Mouse (Mus musculus): ENCODE data around the gene Nif3l1. TPM values are rescaled to one million over a fixed set of nuclear protein-coding genes. Genes with fewer than 3 reads are reported as not detected.

Nif3l1 gene
- total RNA-seq (2021) = 10 to 100 TPM; 15.6 to 19.1 TPM
- long read RNA-seq, experiment 1, transcript Nif3l1-201 (7 exons, 3,769 nt) = major isoform, 15 of 22 reads
- long read RNA-seq, experiment 1, partial matches to known transcripts = 1 of 22 reads
- long read RNA-seq, experiment 1, other reads (novel, unspliced or antisense) = 4 of 22 reads
- long read RNA-seq, experiment 2, transcript Nif3l1-201 (7 exons, 3,769 nt) = major isoform, 10 of 13 reads
- long read RNA-seq, experiment 2, partial matches to known transcripts = 0 of 13 reads
- long read RNA-seq, experiment 2, other reads (novel, unspliced or antisense) = 1 of 13 reads

- Histone ChIP-seq H3K4me3 (peak within 1 kb of the TSS; percentile 80), H3K27ac (peak within 1 kb of the TSS; percentile 80)
- TF ChIP-seq CTCF (IDR thresholded peaks at IDR 0.05) = peak; percentile 1
- peak; percentile 80 to 85 for DNase-seq (ENCODE audit: extremely low spot score in 1 of 2, low spot score in 2 of 2)
- intact Hi-C loops (cut with DNase I) = loop anchor here (1.0 to 10.0 kb wide), 4 partner anchors 22 to 1652 kb away; partner anchors contain the start of genes Carf, Orc2, Stradb and Trak2
These were observed at the start of gene Nif3l1, which contains the start of gene Ppil3 for GRCm38 (mm10) chr1:58445143-58445722. Gene Nif3l1, plus strand, starts transcription at chr1:58445151. Gene Ppil3, minus strand, starts transcription at chr1:58445486.

GRCm38 (mm10) chr1:58395341-58395740 lies 49.6 kb upstream of the Nif3l1 start:
- Histone ChIP-seq H3K4me3 (no peak overlapping the region), H3K27ac (no peak overlapping the region)
- no peak; the same call in 1 of the 2 replicates for TF ChIP-seq CTCF (IDR thresholded peaks at IDR 0.05)
- DNase-seq (ENCODE audit: extremely low spot score in 1 of 2, low spot score in 2 of 2) = no peak
- intact Hi-C loops (cut with DNase I) = loop anchor here (10.0 kb wide), 1 partner anchor 981 kb away; no protein-coding TSS in a partner anchor

GRCm38 (mm10) chr1:58396179-58396578 lies 48.8 kb upstream of the Nif3l1 start:
- Histone ChIP-seq H3K4me3 (no peak overlapping the region), H3K27ac (no peak overlapping the region)
- peak; percentile 9; the same call in 1 of the 2 replicates for TF ChIP-seq CTCF (IDR thresholded peaks at IDR 0.05)
- intact Hi-C loops (cut with DNase I) = loop anchor here (10.0 kb wide), 1 partner anchor 981 kb away; no protein-coding TSS in a partner anchor
- no peak for DNase-seq (ENCODE audit: extremely low spot score in 1 of 2, low spot score in 2 of 2)

- no peak overlapping the region for H3K4me3 ChIP-seq
- no peak for DNase-seq (ENCODE audit: extremely low spot score in 1 of 2, low spot score in 2 of 2)
- TF ChIP-seq CTCF (IDR thresholded peaks at IDR 0.05) = no peak
- intact Hi-C loops (cut with DNase I) = loop anchor here (2.0 to 10.0 kb wide), 2 partner anchors 15 to 983 kb away; no protein-coding TSS in a partner anchor
- H3K27ac ChIP-seq = no peak overlapping the region
These were observed 47.2 kb upstream of the Nif3l1 start for GRCm38 (mm10) chr1:58397731-58398130.

- TF ChIP-seq CTCF (IDR thresholded peaks at IDR 0.05) = no peak
- Histone ChIP-seq H3K4me3 (no peak overlapping the region), H3K27ac (no peak overlapping the region)
- intact Hi-C loops (cut with DNase I) = no loop called here
- DNase-seq (ENCODE audit: extremely low spot score in 1 of 2, low spot score in 2 of 2) = no peak
These were observed 43.6 kb upstream of the Nif3l1 start for GRCm38 (mm10) chr1:58401396-58401795.

GRCm38 (mm10) chr1:58403745-58404144 lies 41.2 kb upstream of the Nif3l1 start:
- intact Hi-C loops (cut with DNase I) = no loop called here
- no peak overlapping the region for H3K27ac ChIP-seq
- no peak overlapping the region for H3K4me3 ChIP-seq
- TF ChIP-seq CTCF (IDR thresholded peaks at IDR 0.05) = no peak
- DNase-seq (ENCODE audit: extremely low spot score in 1 of 2, low spot score in 2 of 2) = no peak

- TF ChIP-seq CTCF (IDR thresholded peaks at IDR 0.05) = no peak
- H3K27ac ChIP-seq = no peak overlapping the region
- no peak for DNase-seq (ENCODE audit: extremely low spot score in 1 of 2, low spot score in 2 of 2)
- intact Hi-C loops (cut with DNase I) = no loop called here
- no peak overlapping the region for H3K4me3 ChIP-seq
These were observed 37.6 kb upstream of the Nif3l1 start for GRCm38 (mm10) chr1:58407321-58407720.

GRCm38 (mm10) chr1:58408141-58408540 lies 36.8 kb upstream of the Nif3l1 start:
- Histone ChIP-seq H3K27ac (no peak overlapping the region), H3K4me3 (no peak overlapping the region)
- intact Hi-C loops (cut with DNase I) = no loop called here
- TF ChIP-seq CTCF (IDR thresholded peaks at IDR 0.05) = no peak
- no peak for DNase-seq (ENCODE audit: extremely low spot score in 1 of 2, low spot score in 2 of 2)

- DNase-seq (ENCODE audit: extremely low spot score in 1 of 2, low spot score in 2 of 2) = no peak
- intact Hi-C loops (cut with DNase I) = no loop called here
- H3K4me3 ChIP-seq = no peak overlapping the region
- TF ChIP-seq CTCF (IDR thresholded peaks at IDR 0.05) = no peak
- no peak overlapping the region for H3K27ac ChIP-seq
These were observed 35.3 kb upstream of the Nif3l1 start for GRCm38 (mm10) chr1:58409553-58410197.

- intact Hi-C loops (cut with DNase I) = no loop called here
- Histone ChIP-seq H3K4me3 (no peak overlapping the region), H3K27ac (no peak overlapping the region)
- no peak for DNase-seq (ENCODE audit: extremely low spot score in 1 of 2, low spot score in 2 of 2)
- TF ChIP-seq CTCF (IDR thresholded peaks at IDR 0.05) = no peak
These were observed 34.8 kb upstream of the Nif3l1 start for GRCm38 (mm10) chr1:58410198-58410588.

- no peak for TF ChIP-seq CTCF (IDR thresholded peaks at IDR 0.05)
- intact Hi-C loops (cut with DNase I) = no loop called here
- DNase-seq (ENCODE audit: extremely low spot score in 1 of 2, low spot score in 2 of 2) = no peak
- Histone ChIP-seq H3K27ac (no peak overlapping the region), H3K4me3 (no peak overlapping the region)
These were observed 34.2 kb upstream of the Nif3l1 start for GRCm38 (mm10) chr1:58410776-58411175.

- no peak overlapping the region for H3K4me3 ChIP-seq
- DNase-seq (ENCODE audit: extremely low spot score in 1 of 2, low spot score in 2 of 2) = no peak
- peak; percentile 53 for TF ChIP-seq CTCF (IDR thresholded peaks at IDR 0.05)
- H3K27ac ChIP-seq = no peak overlapping the region
- intact Hi-C loops (cut with DNase I) = no loop called here
These were observed 29.5 kb upstream of the Nif3l1 start for GRCm38 (mm10) chr1:58415442-58415841.
